Mouse (Mus musculus): ENCODE data around the gene Mex3b.

- TF ChIP-seq TAL1 (conservative IDR thresholded peaks at IDR 0.05; ENCODE audit: low read depth, low read length): no peak
- TF ChIP-seq GATA1 (IDR thresholded peaks at IDR 0.05; ENCODE audit: borderline replicate concordance, low read length): no peak
- no peak for TF ChIP-seq CTCF (IDR thresholded peaks at IDR 0.05; ENCODE audit: low read depth, low read length)
Observed at GRCm38 (mm10) chr7:82854195-82854766, 12.9 kb upstream of the Mex3b start.

All from G1E (cell line).